Mouse (Mus musculus) CH12.LX (cell line): ENCODE results near the gene Hoxa10.

Experiments
- CTCF ChIP-seq, 2 experiments: IDR thresholded peaks in 1 of 2; conservative IDR thresholded peaks in 1 of 2; 2 replicates each; pipeline ENCODE4 v1.5.1; 2011 to 2012; ENCODE audit warnings: low read depth in 2 of 2, low read length in 2 of 2, improper control_type of control experiment in 1 of 2, inconsistent platforms in 1 of 2, mild to moderate bottlenecking in 1 of 2, moderate library complexity in 1 of 2
- HCFC1 ChIP-seq: IDR thresholded peaks from 2 replicates; pipeline ENCODE4 v1.6.1; 2012; ENCODE audit warnings: low read depth, mild to moderate bottlenecking, inconsistent platforms, low read length, improper control_type of control experiment
- KAT2A ChIP-seq: IDR thresholded peaks from 2 replicates; pipeline ENCODE4 v1.6.1; 2012; ENCODE audit warnings: low read length, improper control_type of control experiment, inconsistent platforms; ENCODE audit not compliant: insufficient replicate concordance
- MAFK ChIP-seq: IDR thresholded peaks from 2 replicates; pipeline ENCODE4 v1.6.1; 2011; ENCODE audit warnings: low read length, improper control_type of control experiment; ENCODE audit not compliant: insufficient replicate concordance
- MAZ ChIP-seq: IDR thresholded peaks from 2 replicates; pipeline ENCODE4 v1.6.1; 2012; ENCODE audit warnings: low read depth, mild to moderate bottlenecking, inconsistent platforms, low read length, improper control_type of control experiment, moderate library complexity
- POLR2A ChIP-seq: IDR thresholded peaks from 2 replicates; pipeline ENCODE4 v1.6.1; 2011; ENCODE audit warnings: low read depth, mild to moderate bottlenecking, improper control_type of control experiment, low read length
- RAD21 ChIP-seq: IDR thresholded peaks from 2 replicates; pipeline ENCODE4 v1.6.1; 2011; ENCODE audit warnings: low read depth, mild to moderate bottlenecking, low read length, improper control_type of control experiment, moderate library complexity
- USF1 ChIP-seq: IDR thresholded peaks from 2 replicates; pipeline ENCODE4 v1.6.1; 2014; ENCODE audit warnings: low read depth, mild to moderate bottlenecking, inconsistent platforms, low read length, improper control_type of control experiment
- ZC3H11A ChIP-seq: IDR thresholded peaks from 2 replicates; pipeline ENCODE4 v1.6.1; 2012; ENCODE audit warnings: low read depth, mild to moderate bottlenecking, inconsistent platforms, low read length, improper control_type of control experiment

- TF ChIP-seq CTCF (conservative IDR thresholded peaks at IDR 0.05 in 1 of 2, IDR thresholded peaks at IDR 0.05 in 1 of 2; ENCODE audit: low read depth in 2 of 2, low read length in 2 of 2) (no peak), MAFK (no peak), USF1 (no peak), KAT2A (no peak), RAD21 (no peak), MAZ (no peak), HCFC1 (no peak), POLR2A (no peak), ZC3H11A (no peak)
Observed at GRCm38 (mm10) chr6:52232984-52233545, 7.6 kb downstream of the Hoxa10 start.
